Mouse (Mus musculus): ENCODE data around the gene Faah. TPM values are rescaled to one million over a fixed set of nuclear protein-coding genes. Genes with fewer than 3 reads are reported as not detected.

The Faah gene
- polyA plus RNA-seq, 1 experiment from 2014 or later: 3.3 TPM

DNA sequence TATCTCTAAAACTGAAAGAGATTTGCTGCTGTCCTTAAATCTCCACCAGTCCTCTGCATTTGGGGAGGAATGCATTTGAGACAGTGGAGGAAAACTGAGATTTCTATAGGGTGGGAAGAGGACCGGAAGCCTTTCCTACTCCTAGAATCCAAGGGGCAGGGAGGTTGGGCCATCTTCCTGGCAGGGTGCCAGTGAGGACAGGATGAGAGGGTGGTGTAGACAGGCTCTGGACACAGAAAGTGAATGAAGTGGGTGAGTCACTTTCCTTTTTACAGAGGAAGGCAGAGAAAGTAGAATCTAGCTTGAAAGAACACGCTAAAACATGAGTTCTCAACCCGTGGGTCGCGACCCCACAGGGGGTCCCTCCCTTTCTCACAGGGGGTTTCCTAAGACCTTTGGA, 53.3 kb downstream of the Faah start:
- Histone ChIP-seq H3K27ac (no peak overlapping the region), H3K27me3 (peaks cover 97% of the 10 kb centered on the region), H3K4me1 (peaks cover 10% of the 10 kb centered on the region; the same call in 1 of the 2 replicates), H3K9ac (no peak overlapping the region), H3K4me3 (no peak overlapping the region), H3K4me2 (replicated peaks) (no peak overlapping the region), H3K36me3 (no peaks in the 10 kb centered on the region), H3K9me3 (no peaks in the 10 kb centered on the region)
- 8% methylated on average over 5 of the region's 5 CpGs for WGBS
- no peak for ATAC-seq (ENCODE audit: insufficient number of reproducible peaks, insufficient read depth, low FRiP score, low TSS enrichment)

DNA sequence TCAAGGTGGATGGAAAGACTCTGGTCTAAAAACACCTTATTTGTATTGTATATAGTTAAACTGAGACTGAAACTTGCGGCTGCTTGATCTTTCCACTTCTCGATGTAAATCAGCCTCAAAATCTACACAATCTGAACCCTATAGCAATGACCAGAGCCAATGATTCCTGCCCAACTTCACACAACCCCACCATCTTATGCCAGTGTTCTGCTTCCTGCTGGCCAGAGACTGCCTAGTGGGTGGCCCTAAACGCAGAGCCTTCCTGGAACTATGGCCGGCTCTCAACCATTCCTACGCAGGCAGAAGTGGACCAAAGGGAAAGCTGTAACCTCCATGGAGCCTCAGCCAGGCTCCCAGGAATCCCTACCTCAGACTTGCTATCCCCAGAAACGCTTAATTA, 54.0 kb downstream of the Faah start:
- Histone ChIP-seq H3K36me3 (no peaks in the 10 kb centered on the region), H3K4me3 (0 out of 2 replicates have a peak overlapping the region, but pooled peaks have one; percentile 57), H3K4me2 (replicated peaks) (no peak overlapping the region), H3K27me3 (peaks cover 95% of the 10 kb centered on the region), H3K4me1 (peaks cover 10% of the 10 kb centered on the region; the same call in 1 of the 2 replicates), H3K9me3 (no peaks in the 10 kb centered on the region), H3K9ac (no peak overlapping the region), H3K27ac (no peak overlapping the region)
- WGBS: 9% methylated on average over 6 of the region's 6 CpGs
- no peak for ATAC-seq (ENCODE audit: insufficient number of reproducible peaks, insufficient read depth, low FRiP score, low TSS enrichment)

DNA sequence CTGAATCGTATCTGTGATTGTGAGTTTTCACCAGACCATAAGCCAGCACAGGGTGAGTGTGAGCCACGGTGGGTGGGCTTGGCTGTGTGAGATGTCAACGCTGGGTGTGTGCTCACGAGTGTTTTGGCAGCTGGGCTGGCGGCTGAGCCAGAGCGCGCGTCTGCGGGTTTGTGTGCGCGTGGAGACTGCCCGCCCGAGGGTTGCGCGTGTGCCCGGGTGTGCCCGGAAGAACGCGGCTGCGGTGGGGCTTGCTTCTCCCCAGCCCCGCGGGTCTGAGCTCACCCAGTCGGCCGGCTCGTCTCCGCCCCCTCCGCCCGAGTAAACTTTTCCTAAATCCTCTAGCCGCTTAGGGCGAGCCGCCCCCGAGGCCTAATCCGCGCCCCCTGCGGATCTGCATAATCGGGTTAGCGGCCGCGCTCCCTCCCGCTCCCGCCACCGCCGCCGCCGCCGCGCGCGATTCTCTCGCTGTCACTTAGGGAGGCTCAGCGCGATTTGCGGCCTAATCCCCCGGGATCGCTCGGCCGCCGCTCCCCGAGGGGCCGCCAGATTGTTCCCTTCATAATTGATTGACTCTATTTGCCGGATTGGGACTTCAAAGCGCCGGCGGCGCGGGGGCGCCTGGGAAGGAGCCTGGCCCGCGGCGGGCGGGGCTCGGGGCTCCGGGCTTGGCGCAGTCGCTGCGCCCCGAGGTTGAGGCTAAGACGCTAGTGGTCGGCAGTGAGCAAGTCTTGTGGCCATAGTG, 54.9 kb downstream of the Faah start:
- peak overlapping the region; percentile 54 for H3K9ac ChIP-seq
- H3K27me3 ChIP-seq: peaks cover 95% of the 10 kb centered on the region
- peaks cover 10% of the 10 kb centered on the region; the same call in 1 of the 2 replicates for H3K4me1 ChIP-seq
- H3K9me3 ChIP-seq: no peaks in the 10 kb centered on the region
- peak overlapping the region; percentile 90 for H3K4me2 ChIP-seq (replicated peaks)
- under 1% methylated on average over 79 of the region's 79 CpGs for WGBS
- no peaks in the 10 kb centered on the region for H3K36me3 ChIP-seq
- H3K4me3 ChIP-seq: peak overlapping the region; percentile 57
- no peak for ATAC-seq (ENCODE audit: insufficient number of reproducible peaks, insufficient read depth, low FRiP score, low TSS enrichment)
- no peak overlapping the region for H3K27ac ChIP-seq

DNA sequence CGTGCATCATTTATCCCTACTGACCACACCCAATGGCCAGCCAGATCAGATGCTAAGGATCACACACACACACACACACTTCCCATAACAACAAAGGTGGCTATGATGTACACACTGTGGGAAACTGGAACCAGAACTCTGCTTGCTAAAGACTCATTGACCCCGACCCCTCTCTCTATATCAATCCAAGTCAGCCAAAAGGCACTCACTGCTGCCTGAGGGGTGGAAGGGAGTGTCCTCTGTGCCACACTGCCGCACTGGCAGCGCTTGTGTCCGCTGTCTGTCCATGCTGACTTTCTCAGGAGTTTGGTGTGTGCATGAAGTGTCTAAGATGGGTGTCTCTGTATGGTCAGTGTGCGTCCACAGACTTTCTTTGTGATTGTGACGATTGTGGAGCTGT, 55.7 kb downstream of the Faah start:
- no peak overlapping the region for H3K9ac ChIP-seq
- no peak overlapping the region for H3K4me3 ChIP-seq
- no peaks in the 10 kb centered on the region for H3K9me3 ChIP-seq
- no peaks in the 10 kb centered on the region for H3K36me3 ChIP-seq
- H3K4me2 ChIP-seq (replicated peaks): 0 out of 2 replicates have a peak overlapping the region, but pooled peaks have one; percentile 90
- H3K27me3 ChIP-seq: peaks cover 95% of the 10 kb centered on the region
- no peak overlapping the region for H3K27ac ChIP-seq
- WGBS: 9% methylated on average over 7 of the region's 7 CpGs
- peaks cover 10% of the 10 kb centered on the region; the same call in 1 of the 2 replicates for H3K4me1 ChIP-seq
- ATAC-seq (ENCODE audit: insufficient number of reproducible peaks, insufficient read depth, low FRiP score, low TSS enrichment): no peak

DNA sequence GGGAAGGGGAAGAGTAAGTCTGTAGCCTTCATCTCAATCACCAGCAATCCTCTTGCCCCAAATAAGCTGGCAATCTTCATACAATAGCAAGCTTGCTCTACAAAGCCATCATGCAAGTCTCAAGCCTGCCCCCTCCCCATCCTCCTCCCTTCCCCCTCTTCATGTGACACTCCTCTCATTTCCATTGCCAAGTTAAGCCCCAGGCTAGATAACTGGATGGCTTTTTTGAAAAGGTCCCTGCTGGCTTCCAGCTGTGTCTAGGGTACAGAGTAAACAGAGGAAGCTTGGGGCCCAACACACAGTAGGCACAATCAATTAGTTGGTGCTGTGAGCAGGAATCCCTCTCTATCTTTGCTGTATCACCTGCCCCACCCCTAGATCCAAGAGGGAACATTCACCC, 58.2 kb downstream of the Faah start:
- H3K36me3 ChIP-seq: no peaks in the 10 kb centered on the region
- no peak overlapping the region for H3K27ac ChIP-seq
- no peak overlapping the region for H3K4me2 ChIP-seq (replicated peaks)
- no peak overlapping the region for H3K9ac ChIP-seq
- no peak for ATAC-seq (ENCODE audit: insufficient number of reproducible peaks, insufficient read depth, low FRiP score, low TSS enrichment)
- peaks cover 16% of the 10 kb centered on the region; the same call in 1 of the 2 replicates for H3K4me1 ChIP-seq
- H3K27me3 ChIP-seq: peaks cover 95% of the 10 kb centered on the region
- H3K9me3 ChIP-seq: no peaks in the 10 kb centered on the region
- H3K4me3 ChIP-seq: no peak overlapping the region

DNA sequence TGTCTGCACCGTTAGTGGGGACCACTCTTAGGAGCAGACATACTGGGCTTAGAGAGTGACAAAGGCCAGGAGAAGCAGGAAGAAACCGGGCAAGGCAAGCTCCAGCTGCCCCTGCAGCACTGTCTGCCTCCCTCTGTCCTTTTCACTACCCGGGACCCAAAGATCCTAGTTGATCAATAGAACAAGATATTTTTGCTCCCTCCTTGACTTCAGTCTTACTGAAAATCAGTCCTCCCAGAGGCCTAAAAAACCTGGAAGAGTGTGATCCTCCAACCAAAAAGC, 62.3 kb downstream of the Faah start:
- H3K9ac ChIP-seq: no peak overlapping the region
- ATAC-seq (ENCODE audit: insufficient number of reproducible peaks, insufficient read depth, low FRiP score, low TSS enrichment): no peak
- H3K27ac ChIP-seq: no peak overlapping the region
- peaks cover 6% of the 10 kb centered on the region; the same call in 1 of the 2 replicates for H3K4me1 ChIP-seq
- H3K4me3 ChIP-seq: no peak overlapping the region
- H3K4me2 ChIP-seq (replicated peaks): peak overlapping the region; percentile 34
- 4% methylated on average over 3 of the region's 3 CpGs for WGBS
- H3K9me3 ChIP-seq: no peaks in the 10 kb centered on the region
- no peaks in the 10 kb centered on the region for H3K36me3 ChIP-seq
- peaks cover 97% of the 10 kb centered on the region for H3K27me3 ChIP-seq

DNA sequence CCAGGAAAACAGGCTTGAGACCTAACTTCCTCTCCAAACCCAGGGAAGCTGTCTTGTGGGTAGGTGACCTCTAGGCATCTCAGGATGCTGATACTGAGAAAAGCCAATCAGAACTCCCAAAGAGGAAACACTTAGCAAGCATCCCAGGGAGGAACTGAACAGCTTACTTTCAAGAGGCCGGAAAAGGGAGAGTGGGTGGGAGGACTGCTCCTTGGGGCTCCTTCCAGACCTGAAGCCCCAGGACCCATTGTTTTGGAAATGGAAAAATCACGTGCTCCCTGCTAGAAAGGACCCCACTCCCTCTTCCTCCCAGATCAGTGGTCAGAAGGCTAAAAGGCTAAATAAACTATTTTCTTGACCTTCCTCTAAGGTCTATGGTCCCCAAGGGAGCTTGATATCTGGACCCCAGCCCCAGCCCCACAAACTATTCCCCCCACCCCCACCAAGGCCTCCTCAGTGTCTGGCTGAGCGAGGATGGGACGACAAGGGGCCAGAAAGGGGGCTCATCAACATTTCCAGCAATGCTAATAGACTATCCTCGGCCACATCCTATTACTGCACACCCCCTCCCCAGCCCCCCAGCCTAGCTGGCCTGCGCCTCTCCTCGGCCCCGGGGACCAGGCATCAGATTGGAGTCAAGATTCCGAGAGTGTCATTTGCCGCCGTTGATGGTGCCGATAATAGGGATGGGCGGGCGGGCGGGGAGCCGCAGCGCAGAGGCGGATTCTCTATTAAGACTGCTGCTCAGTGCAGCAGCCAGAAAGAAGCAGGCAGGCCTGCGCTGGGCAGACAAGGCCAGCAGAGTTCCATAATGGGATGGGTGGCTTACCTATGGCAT, 62.9 kb downstream of the Faah start:
- no peaks in the 10 kb centered on the region for H3K36me3 ChIP-seq
- H3K27me3 ChIP-seq: peaks cover 97% of the 10 kb centered on the region
- H3K9me3 ChIP-seq: no peaks in the 10 kb centered on the region
- H3K9ac ChIP-seq: no peak overlapping the region
- ATAC-seq (ENCODE audit: insufficient number of reproducible peaks, insufficient read depth, low FRiP score, low TSS enrichment): no peak
- H3K27ac ChIP-seq: no peak overlapping the region
- peaks cover 6% of the 10 kb centered on the region; the same call in 1 of the 2 replicates for H3K4me1 ChIP-seq
- H3K4me3 ChIP-seq: no peak overlapping the region
- 2% methylated on average over 19 of the region's 19 CpGs for WGBS
- H3K4me2 ChIP-seq (replicated peaks): peak overlapping the region; percentile 34

DNA sequence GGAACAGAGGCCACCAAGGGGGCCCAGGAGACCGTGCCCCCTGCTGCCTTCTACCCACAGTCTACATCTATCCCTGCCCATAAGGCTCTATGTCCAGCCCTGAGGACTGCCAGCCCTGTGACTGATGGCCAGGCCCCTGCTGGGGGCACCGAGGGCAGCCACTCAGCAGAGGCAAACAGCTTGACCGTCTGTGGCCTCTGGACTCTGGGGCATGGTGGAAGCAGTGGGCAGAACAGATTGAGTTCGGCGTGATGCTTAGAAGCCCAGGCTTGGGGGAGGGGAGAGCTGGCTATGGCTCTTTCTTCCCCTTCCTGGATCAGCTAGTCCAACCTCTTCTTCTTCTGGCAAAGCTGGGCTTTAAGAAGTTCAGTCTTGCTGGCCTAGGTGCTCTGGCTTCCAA, 64.2 kb downstream of the Faah start:
- Histone ChIP-seq H3K4me2 (replicated peaks) (no peak overlapping the region), H3K27me3 (peaks cover 97% of the 10 kb centered on the region), H3K9ac (no peak overlapping the region), H3K4me1 (peaks cover 6% of the 10 kb centered on the region; the same call in 1 of the 2 replicates), H3K4me3 (no peak overlapping the region), H3K9me3 (no peaks in the 10 kb centered on the region), H3K36me3 (no peaks in the 10 kb centered on the region), H3K27ac (no peak overlapping the region)
- ATAC-seq (ENCODE audit: insufficient number of reproducible peaks, insufficient read depth, low FRiP score, low TSS enrichment): no peak
- WGBS: 38% methylated on average over 5 of the region's 5 CpGs

DNA sequence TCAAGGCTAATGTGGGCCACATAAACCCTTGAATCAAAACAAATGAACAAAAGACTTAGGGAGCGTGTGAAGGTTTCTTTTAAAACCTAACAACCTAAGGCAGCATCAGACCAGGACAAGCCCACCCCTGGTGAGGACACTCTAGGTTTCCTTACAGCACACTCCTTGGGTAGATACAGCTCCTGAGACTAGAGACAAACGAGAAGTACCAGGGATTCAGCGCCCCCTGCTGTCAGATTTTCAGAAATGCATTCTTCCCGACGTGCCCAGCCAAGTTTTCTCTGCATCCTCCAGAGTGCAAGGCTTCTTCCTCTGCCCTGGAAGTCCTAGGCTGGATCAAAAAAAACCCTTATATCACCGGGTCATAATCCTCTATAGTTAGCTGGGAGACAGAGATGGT, 65.0 kb downstream of the Faah start:
- H3K9me3 ChIP-seq: no peaks in the 10 kb centered on the region
- no peak overlapping the region for H3K4me3 ChIP-seq
- no peak overlapping the region for H3K27ac ChIP-seq
- no peak overlapping the region for H3K4me2 ChIP-seq (replicated peaks)
- peaks cover 96% of the 10 kb centered on the region for H3K27me3 ChIP-seq
- H3K9ac ChIP-seq: no peak overlapping the region
- WGBS: 8% methylated on average over 6 of the region's 6 CpGs
- no peaks in the 10 kb centered on the region for H3K36me3 ChIP-seq
- H3K4me1 ChIP-seq: peaks cover 6% of the 10 kb centered on the region; the same call in 1 of the 2 replicates
- ATAC-seq (ENCODE audit: insufficient number of reproducible peaks, insufficient read depth, low FRiP score, low TSS enrichment): no peak

DNA sequence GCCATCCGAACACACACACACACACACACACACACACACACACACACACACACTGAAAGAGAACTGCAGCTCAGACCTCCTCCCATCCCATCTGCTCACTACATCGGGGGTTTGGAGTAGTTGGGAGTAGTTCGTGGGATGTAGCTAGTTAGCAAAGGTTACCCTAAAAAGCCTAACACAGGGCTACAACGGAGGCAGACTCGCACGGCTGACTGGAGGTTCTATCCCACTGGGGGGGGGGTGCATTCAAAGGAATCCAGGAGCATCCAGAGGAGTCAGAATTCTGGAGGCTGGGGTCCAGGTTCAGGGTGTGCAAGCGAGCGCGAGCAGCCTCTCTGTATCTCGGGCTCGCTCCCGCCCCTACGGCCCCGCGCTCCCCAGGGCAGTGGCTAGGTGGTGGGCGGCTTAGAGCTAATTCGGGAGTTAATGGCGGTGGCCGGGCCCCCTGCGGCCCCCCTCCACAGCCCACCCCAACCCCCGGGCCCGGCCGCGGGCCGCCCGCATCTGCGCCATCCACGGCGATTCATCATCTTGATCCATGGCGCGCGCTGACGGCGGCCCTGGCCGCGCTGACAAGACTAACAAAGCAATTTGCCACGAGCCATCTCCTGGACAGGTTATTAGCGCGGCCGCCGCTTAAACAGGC, 73.9 kb downstream of the Faah start:
- Histone ChIP-seq H3K36me3 (no peaks in the 10 kb centered on the region), H3K9ac (no peak overlapping the region), H3K9me3 (no peaks in the 10 kb centered on the region), H3K27me3 (peaks cover 90% of the 10 kb centered on the region), H3K4me2 (replicated peaks) (peak overlapping the region; percentile 42), H3K4me1 (peaks cover 17% of the 10 kb centered on the region), H3K27ac (no peak overlapping the region), H3K4me3 (peak overlapping the region; percentile 29; the same call in 1 of the 2 replicates)
- under 1% methylated on average over 41 of the region's 41 CpGs for WGBS
- ATAC-seq (ENCODE audit: insufficient number of reproducible peaks, insufficient read depth, low FRiP score, low TSS enrichment): no peak

DNA sequence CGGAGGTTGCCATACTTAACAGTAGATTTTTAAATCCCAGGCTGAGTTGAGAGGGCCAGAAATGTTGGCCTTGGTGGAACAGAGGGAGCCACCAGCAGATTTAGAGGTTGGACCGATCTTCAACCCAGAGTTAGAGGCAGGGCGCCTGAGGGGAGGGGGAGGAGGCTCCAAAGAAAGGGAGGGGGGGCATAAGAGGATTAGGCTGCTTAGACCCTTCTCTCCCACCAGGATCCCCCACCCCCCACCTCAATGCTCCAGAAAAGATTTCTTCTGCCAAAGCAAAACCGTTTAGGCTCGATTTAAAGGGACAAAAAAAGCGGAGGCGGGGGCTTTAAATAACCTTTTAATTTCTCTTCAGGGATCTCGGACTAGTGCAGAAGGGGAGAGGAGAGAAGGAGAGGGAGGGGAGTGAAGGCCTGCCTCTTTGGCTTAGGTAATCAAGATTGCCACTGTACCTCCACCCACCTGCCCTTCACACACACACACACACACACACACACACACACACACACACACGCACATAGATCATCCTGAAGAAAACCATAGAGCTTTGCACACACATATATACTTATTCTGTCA, 76.4 kb downstream of the Faah start:
- Histone ChIP-seq H3K4me3 (no peak overlapping the region), H3K9ac (no peak overlapping the region), H3K27me3 (peaks cover 96% of the 10 kb centered on the region), H3K4me2 (replicated peaks) (no peak overlapping the region), H3K9me3 (no peaks in the 10 kb centered on the region), H3K36me3 (no peaks in the 10 kb centered on the region), H3K4me1 (peaks cover 22% of the 10 kb centered on the region), H3K27ac (no peak overlapping the region)
- 3% methylated on average over 9 of the region's 9 CpGs for WGBS
- no peak for ATAC-seq (ENCODE audit: insufficient number of reproducible peaks, insufficient read depth, low FRiP score, low TSS enrichment)
